Mouse (Mus musculus) natural killer cell, adult 2 months (primary cell): ENCODE results near the gene Lgals4.
A peak's percentile ranks its signal among the peaks of the same experiment; 100 is the strongest.

Experiments
- DNase-seq, 2 experiments: peaks; one replicate each; pipeline ENCODE4 v3.0.0; 2022; ENCODE audit warnings: low spot score in 2 of 2

Gene Lgals4

GRCm38 (mm10) chr7:28808221-28808941, 25.3 kb upstream of the Lgals4 start, which contains the start of gene Hnrnpl:
Gene Hnrnpl, plus strand, starts transcription at chr7:28808541.
- DNase-seq, result peak; percentile 78 to 88

DNA sequence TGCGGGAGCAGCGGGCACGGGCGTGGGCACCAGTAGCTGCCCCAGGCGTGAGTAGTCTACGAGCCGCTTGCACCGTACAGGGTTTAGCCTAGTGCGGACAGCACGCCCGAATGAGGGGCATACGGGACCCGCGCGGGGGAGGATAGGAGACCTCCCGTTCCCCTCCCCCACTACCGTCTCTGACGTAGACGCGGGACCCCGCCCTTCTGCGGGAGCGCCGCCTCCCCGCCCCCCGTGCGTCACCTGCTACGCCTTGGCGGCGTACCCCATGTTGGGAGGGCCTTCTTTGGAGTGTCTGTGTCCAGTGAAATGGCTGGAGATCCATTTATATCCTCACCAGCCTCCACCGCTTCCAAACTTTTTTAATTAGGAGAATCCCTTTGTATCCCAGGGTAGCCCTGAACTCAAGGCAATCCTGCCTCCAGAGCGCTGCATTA, 24.7 kb upstream of the Lgals4 start:
- peak; percentile 95 to 96 for DNase-seq

- DNase-seq, result peak in 1 of 2 experiments; percentile 74
These were observed 24.1 kb upstream of the Lgals4 start for GRCm38 (mm10) chr7:28809401-28810089.

DNA sequence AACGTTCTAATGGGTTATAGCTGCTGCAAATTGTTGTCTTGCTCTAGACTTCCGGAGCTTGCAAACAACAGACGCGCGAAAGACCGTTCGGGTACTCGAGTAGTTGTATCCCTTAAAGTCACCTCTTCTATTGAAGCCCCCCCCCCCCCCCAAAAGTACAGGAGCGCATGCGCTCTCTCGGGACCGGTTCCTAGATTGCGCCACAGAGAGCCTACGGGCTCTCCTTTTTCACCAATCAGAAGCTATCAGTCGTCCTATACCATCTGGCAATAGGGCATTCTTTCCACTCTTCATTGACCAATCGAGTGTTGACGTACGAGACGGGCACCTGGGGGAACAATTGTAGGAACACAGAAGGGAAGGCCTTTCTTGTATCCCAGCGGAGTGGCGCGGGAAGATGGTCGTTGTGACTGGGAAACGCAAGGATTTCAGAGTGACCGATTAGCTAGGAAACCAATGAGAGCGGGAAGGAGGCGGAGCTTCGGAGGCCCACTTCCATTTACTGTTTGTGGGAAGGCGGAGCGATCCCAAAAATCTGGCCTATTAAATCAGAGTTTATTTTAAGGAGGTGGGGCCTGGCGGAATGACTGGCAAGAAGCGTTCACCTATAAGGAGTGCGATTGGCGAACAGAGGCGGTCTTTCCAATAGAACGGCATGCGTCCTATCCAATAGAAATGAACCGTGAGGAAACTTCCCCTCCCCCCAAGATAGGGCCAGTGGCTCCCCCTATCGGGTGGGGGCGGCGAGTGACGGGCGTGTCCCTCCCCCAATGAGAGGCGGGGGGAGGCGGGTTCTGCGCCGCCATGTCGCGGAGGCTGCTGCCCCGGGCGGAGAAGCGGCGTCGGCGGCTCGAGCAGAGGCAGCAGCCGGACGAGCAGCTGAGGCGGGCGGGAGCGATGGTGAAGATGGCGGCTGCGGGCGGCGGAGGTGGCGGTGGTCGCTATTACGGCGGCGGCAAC, 23.3 kb upstream of the Lgals4 start:
- DNase-seq, result peak; percentile 99

- DNase-seq, result peak; percentile 86 to 92
These were observed 22.4 kb upstream of the Lgals4 start for GRCm38 (mm10) chr7:28811228-28811627.

DNA sequence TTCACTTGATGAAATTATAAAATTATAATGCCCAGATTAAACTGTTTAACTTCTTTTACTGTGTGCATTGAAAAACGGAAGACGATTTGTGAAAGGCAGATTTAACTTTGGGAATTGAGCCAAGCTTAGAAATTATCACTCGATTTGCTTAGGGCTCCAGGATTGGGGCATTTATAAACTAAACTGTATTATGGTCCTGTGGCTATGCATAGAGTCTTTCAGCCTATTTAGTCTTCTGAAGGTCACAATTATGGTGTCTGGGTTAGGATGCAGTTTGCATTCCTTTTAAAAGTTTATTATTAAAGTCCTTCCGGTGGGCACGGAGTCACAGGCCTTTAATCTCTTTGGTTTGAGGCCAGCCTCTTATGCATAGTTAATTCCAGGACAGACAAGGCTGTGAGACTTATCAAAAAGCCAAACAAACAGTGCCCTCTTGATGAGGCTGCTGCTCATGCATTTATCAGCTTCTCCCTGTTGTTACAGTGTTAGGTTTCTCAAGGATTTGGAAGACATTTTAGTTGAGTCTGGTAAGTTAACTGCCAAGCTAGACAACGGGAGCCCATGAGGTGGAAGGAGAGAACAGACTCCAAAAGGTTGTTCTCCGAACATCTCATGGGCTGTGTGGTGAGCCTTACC, 21.9 kb upstream of the Lgals4 start:
- no peak for DNase-seq

- no peak for DNase-seq
These were observed 21.2 kb upstream of the Lgals4 start for GRCm38 (mm10) chr7:28812436-28812835.

GRCm38 (mm10) chr7:28812949-28813348, 20.7 kb upstream of the Lgals4 start:
- no peak for DNase-seq

GRCm38 (mm10) chr7:28814306-28815034, 19.2 kb upstream of the Lgals4 start:
- no peak for DNase-seq

DNA sequence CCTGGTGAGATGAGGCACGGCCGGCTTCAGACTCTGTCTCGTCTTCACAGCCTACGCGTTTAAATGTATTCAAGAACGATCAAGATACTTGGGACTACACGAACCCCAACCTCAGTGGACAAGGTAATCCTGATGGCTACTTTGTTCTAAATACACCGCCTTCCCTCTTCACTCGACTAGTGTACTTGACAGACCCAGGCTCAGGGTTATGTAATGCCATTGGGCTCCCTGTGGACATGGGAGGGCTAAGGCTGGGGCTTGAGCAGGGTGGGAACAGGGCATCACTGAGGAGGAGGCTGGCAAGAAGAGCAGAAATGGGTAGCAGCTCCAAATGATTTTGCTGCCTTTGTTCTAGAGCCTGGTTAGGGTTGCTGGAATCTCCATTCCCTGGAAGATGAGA, 18.4 kb upstream of the Lgals4 start:
- DNase-seq, result no peak

DNA sequence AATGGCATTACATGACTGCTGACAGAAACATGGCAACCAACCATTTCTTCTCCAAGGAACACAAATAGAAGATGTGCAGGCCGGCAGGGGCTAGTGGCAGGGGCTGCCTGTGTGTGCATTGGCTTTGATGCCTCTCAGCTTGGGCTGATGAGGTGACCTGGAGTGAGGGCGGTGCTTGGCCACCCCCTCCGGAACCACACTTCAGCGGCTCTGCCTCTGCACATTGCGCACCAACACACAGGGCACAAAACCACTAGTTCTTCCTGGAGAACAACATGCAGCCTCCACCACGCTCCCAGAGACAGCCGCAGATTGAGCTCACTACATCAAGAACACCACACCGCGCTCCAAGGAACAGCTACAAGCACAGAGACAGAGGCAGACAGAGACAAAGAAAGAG, 17.5 kb upstream of the Lgals4 start:
- DNase-seq, result peak in 1 of 2 experiments; percentile 45

DNA sequence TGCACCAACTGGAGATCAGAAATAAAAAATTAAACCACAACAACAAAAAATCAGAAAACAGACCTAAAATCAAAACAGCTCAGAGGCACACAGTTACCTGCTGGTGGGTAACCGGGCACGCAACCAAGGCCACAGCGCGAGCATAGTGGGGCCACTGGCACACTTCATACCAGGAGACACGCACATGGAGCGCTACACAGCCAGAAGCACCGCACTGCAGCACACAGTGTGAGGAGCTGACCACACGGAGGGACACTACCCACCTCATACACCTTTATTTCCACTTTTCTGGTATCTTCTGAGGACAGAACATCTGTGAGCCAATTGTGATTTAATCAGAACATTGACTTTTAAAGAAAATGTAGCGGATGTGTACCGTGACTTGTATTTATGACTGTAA, 16.7 kb upstream of the Lgals4 start:
- DNase-seq, result no peak

DNA sequence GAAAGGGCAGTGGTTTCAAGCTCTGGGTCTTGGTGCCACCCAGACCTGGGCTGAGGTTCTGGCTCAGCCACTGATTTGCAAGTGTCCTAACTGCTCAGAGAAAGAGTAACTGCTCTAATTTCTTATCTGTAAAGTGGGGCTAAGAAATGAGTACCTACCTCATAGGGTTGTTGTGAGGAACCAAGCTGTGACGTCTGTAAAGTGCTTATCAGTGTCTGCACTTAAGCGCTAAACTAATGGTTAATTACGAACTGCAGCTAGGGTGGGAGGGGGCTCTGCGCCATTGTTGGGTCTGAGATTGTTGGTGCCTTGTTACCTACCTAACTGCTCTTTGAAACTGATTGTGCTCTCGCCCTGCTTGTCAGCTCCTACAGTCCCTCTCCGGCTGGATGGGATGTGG, 16.1 kb upstream of the Lgals4 start:
- DNase-seq, result no peak

DNA sequence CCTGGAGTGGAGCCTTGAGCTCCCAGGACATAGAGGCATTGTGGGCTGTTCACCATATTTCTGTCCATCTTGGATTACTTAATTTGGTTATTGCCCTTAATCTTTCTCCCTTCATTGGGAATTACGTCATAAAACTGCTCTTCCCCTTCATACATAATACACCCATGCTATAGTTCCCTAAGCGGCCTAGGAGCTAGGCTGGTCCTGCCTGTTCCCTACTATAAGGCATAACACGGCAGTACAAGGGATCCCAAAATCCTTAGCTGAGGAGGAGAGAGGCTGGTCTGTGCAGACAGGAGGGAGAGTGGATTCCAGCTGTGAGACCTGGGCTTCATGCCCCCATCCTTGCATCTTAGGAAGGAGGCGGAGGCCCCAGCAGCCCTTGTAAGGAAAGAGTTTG, 15.7 kb upstream of the Lgals4 start:
- no peak for DNase-seq

DNA sequence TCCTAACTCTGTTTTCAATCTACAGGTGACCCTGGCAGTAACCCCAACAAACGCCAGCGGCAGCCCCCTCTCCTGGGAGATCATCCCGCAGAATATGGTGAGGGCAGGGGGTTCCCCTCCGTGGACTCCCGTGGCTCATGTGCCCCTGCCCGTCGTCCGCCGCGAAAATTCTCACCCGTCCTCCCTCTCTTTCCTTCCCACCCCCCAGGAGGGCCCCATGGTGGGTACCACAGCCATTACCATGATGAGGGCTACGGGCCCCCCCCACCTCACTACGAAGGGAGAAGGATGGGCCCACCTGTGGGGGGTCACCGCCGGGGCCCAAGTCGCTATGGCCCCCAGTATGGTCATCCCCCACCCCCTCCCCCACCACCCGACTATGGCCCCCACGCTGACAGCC, 15.2 kb upstream of the Lgals4 start:
- no peak for DNase-seq

DNA sequence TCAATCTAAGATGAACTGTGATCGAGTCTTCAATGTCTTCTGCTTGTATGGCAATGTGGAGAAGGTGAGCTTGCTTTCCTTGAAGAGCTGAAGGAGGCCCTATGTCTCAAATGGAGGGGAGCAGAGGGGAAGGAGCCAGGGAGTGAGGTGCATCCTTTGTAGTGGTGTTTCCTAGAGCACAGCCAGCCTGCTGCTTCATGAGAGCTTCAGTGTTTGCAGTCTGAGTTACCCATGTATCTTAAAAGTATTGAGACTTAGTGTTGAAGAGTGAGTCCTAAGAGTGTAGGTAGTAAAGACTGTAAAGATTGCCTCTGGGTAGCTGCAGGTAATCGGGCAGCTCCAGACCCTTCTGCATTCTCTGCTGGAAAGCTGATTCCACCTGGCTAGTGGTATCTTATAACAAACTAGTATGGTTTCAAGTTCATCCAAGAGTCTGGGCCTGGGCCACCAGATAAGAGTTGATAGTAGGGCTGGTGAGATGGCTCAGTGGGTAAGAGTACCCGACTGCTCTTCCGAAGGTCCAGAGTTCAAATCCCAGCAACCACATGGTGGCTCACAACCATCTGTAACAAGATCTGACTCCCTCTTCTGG, 14.7 kb upstream of the Lgals4 start:
- DNase-seq, result no peak

GRCm38 (mm10) chr7:28819571-28819970, 14.1 kb upstream of the Lgals4 start:
- DNase-seq, result no peak

- peak; percentile 67 to 82 for DNase-seq
These were observed 13.0 kb upstream of the Lgals4 start for GRCm38 (mm10) chr7:28820358-28821260.

GRCm38 (mm10) chr7:28821261-28821831, 12.3 kb upstream of the Lgals4 start:
- DNase-seq, result no peak
